23 mouse cellular contexts compared by ENCODE assay signal in the genomic region with DNA sequence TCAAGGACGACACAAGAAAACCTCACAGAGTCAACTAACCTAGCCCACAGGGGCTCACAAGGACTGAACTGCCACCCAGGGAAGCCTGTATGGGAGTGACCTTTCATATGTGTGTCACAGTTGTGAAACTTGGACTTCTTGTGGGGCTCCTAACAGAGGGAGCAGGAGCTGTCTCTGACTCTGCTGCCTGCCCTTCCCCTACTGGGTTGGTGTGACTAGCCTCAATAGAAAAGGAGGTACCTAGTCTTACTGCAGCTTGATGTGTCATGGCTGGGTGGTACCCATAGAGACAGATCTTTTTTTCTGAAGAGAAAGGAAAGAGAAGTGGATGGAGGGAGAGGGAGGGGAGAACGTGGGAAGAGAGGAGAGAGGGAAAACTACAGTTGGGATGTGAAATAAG.
"Had no signal": no experiment of that assay in that cellular context is flagged by ENCODE, and none has a peak within 500 bp of the region (broad histone marks: within the 10 kb centered on the region; RNA-seq: fewer than 3 reads in every experiment).

No protein-coding gene starts in this region.

- H3K27me3 ChIP-seq: liver, embryonic 13.5 days; liver, embryonic 15.5 days; lung, embryonic 15.5 days; megakaryocyte, embryonic 14.5 days; midbrain, embryonic 12.5 days; neural tube, embryonic 13.5 days; neural tube, embryonic 15.5 days had no signal

- ATAC-seq: liver, postnatal 0 days; lung, postnatal 0 days; midbrain, embryonic 16.5 days had no signal

- H3K9me3 ChIP-seq: liver, embryonic 13.5 days; liver, embryonic 15.5 days; lung, embryonic 15.5 days; midbrain, embryonic 12.5 days; neural tube, embryonic 13.5 days; neural tube, embryonic 15.5 days had no signal

- H3K9ac ChIP-seq: liver, embryonic 13.5 days; liver, embryonic 15.5 days; liver, postnatal 0 days; lung, embryonic 15.5 days; midbrain, embryonic 12.5 days; neural tube, embryonic 13.5 days; neural tube, embryonic 15.5 days had no signal

- H3K36me3 ChIP-seq: liver, embryonic 13.5 days; liver, embryonic 15.5 days; lung, embryonic 15.5 days; midbrain, embryonic 12.5 days; neural tube, embryonic 13.5 days; neural tube, embryonic 15.5 days had no signal

- DNase-seq: liver, embryonic 13.5 days; liver, postnatal 0 days; lung, adult 2 months; lung, postnatal 14 days; lung, postnatal 36 days; midbrain, embryonic 14.5 days; retina, postnatal 1 day; right cerebral cortex, adult 18-20 months; right cerebral cortex, postnatal 25 days; right cerebral cortex, postnatal 4 days; spleen, adult 18-20 months; thymus, adult 2 months; thymus, postnatal 25 days had no signal

- H3K4me2 ChIP-seq: liver, embryonic 13.5 days; liver, embryonic 15.5 days; lung, embryonic 15.5 days; midbrain, embryonic 12.5 days; neural tube, embryonic 13.5 days; neural tube, embryonic 15.5 days had no signal

- H3K4me3 ChIP-seq: liver, embryonic 13.5 days; liver, embryonic 15.5 days; lung, embryonic 15.5 days; megakaryocyte, embryonic 14.5 days; midbrain, embryonic 12.5 days; myocyte; neural tube, embryonic 13.5 days; neural tube, embryonic 15.5 days had no signal

- H3K4me1 ChIP-seq: liver, embryonic 15.5 days had no signal

- H3K27ac ChIP-seq: liver, embryonic 13.5 days; liver, embryonic 15.5 days; lung, embryonic 15.5 days; macrophage; midbrain, embryonic 12.5 days; neural tube, embryonic 13.5 days; neural tube, embryonic 15.5 days had no signal
